Mouse (Mus musculus) right cerebral cortex, adult 2 months (tissue): ENCODE data around the gene Gm45711.

ENCODE experiments used
- DNase-seq, 2 experiments: peaks; one replicate each; pipeline ENCODE4 v3.0.0; 2021 to 2022; ENCODE audit warnings: low spot score in 2 of 2

The Gm45711 gene

DNA sequence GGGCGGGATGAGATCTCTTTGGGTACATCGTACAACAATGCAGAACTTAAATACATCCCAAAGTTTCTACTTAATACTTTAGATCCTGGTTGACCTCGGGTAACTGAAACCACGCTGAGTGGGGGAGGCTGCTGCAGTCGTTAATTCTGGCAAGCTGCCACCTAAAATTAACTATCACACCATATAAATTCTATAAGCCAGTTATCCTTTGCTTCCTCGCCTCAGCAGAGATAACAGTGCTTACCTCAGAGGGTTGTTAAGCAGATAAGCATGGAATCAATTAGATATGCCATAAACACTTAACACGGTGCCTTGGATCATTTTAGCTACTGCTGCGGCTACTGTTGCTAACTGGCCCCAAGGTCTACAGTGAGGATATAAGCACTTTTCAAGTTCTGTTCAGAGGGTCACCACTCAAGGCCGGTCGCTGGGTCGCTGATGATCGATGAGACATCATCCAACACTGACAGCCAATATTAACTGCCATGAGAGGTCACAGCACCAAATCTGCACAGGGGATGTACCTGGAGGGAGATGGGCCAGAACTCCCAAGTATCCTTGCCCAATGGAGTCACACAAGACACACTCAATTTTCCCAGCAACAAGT lies 67.7 kb downstream of the Gm45711 start:
- no peak for DNase-seq

GRCm38 (mm10) chr8:104239418-104239861 lies 70.4 kb downstream of the Gm45711 start:
- no peak for DNase-seq

DNA sequence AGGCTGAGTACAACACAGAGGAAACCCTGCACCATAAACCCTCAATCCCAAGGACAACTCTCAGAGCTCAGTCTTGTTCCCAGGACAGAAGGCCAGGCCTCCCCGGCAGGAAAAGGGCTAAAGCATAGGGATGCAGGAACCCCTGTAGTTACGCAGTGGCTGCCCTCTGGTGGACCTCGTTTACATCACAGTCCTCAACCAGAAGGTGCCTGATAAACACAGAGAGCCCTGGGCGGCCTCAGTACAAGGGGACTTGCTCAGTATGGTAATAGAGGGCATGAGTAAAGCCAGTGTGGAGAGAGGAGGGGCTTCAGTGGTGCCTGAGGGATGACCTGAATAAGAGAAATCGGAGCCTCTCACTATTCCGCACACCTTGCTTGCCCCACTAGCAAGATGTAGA lies 75.3 kb downstream of the Gm45711 start:
- DNase-seq, result no peak

- no peak for DNase-seq
These were observed 77.0 kb downstream of the Gm45711 start for GRCm38 (mm10) chr8:104232919-104233318.

DNA sequence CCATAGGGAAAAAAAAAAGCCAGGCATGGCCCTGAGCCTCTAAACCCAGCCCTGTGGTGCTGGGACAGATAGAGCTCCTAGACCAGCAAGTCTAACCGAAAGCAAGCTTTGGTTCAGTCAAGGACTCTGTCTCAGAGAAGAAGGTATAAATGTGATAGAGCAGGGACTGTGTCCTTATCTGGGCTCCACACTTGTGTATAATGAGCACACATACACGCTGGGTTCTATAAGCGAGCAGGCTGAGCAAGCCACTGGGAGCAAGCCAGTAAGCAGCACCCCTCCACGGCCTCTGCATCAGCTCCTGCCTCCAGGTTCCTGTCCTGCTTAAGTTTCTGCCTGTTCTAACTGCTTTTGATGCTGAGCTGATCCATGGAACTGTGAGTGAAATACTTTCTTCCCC lies 77.8 kb downstream of the Gm45711 start:
- no peak for DNase-seq
